Mouse (Mus musculus) heart, embryonic 12.5 days (tissue): ENCODE results near the gene Ces3a. TPM values are rescaled to one million over a fixed set of nuclear protein-coding genes. Genes with fewer than 3 reads are reported as not detected.

Experiments used
- ATAC-seq: fragments of 200-750 bp; cut with Nextera tagmentation; 2 replicates; pipeline ENCODE4 v1.8.0; 2017; ENCODE audit warnings: moderate TSS enrichment, moderate library complexity; ENCODE audit not compliant: insufficient number of reproducible peaks, low FRiP score
- H3K27ac ChIP-seq: fragments of 300-500 bp; sonication (generic); 2 replicates; pipeline ENCODE4 v1.5.1; 2016; ENCODE audit warnings: mild to moderate bottlenecking, moderate library complexity; ENCODE audit not compliant: poor library complexity, severe bottlenecking
- H3K27me3 ChIP-seq: fragments of 300-500 bp; sonication (generic); replicated peaks from 2 replicates; pipeline ENCODE4 v1.6.1; 2016; ENCODE audit warnings: mild to moderate bottlenecking, moderate library complexity
- H3K36me3 ChIP-seq: fragments of 300-500 bp; sonication (generic); 2 replicates; pipeline ENCODE4 v1.6.1; 2016; ENCODE audit warnings: mild to moderate bottlenecking, moderate library complexity
- H3K4me1 ChIP-seq: fragments of 300-500 bp; sonication (generic); replicated peaks from 2 replicates; pipeline ENCODE4 v1.6.1; 2016; ENCODE audit warnings: mild to moderate bottlenecking
- H3K4me2 ChIP-seq: fragments of 300-500 bp; sonication (generic); 2 replicates; pipeline ENCODE4 v1.6.1; 2016; ENCODE audit warnings: mild to moderate bottlenecking, moderate library complexity
- H3K4me3 ChIP-seq: fragments of 300-500 bp; sonication (generic); 2 replicates; pipeline ENCODE4 v1.5.1; 2016; ENCODE audit warnings: mild to moderate bottlenecking
- H3K9ac ChIP-seq: fragments of 300-500 bp; sonication (generic); 2 replicates; pipeline ENCODE4 v1.6.1; 2016; ENCODE audit warnings: mild to moderate bottlenecking, moderate library complexity
- H3K9me3 ChIP-seq: fragments of 300-500 bp; sonication (generic); replicated peaks from 2 replicates; pipeline ENCODE4 v1.6.1; 2016; ENCODE audit warnings: mild to moderate bottlenecking, moderate library complexity
- WGBS: fragments of 180-500 bp; shearing (Covaris S2); methylation state at CpG from one replicate; pipeline ENCODE4 v1.1.7; 2016; 5-methylcytosine and 5-hydroxymethylcytosine counted together
- polyA plus RNA-seq: library from polyadenylated mRNA; unstranded; fragments of >200 nt; fragmentation: Nextera tagmentation; extraction: Ambion mirVana; gene quantifications from 2 replicates; pipeline ENCODE4 v1.2.1, GENCODE M21; 2016

Ces3a gene
- not detected in 2 replicates for polyA plus RNA-seq

DNA sequence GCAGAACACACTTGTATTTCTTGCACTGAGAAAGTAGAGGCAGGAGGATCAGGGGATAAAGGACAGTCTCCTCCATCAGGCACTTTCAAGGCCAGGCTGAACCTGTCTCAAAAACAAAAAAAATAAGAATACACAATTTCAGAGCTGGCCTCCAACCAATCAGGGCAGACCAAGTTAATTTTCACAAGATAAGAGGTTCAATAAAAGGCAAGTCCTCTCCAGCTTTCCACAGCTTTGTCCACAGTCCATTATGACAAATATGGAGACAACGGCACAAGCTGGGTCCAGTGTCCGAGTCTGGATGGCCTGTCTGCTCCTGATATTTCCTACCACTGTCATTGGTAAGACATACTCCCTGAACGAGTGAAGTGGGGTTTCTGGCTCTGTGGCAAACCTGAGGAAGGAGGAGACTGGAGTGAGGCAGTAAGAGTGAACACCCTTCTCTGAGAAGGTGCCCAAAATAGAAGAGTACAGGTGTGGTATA lies at the start of gene Ces3a:
Ces3a (plus strand) TSS at position 231 of the 484 bp plus-strand sequence.
- WGBS = 65% methylated on average over 3 of the region's 3 CpGs
- no peaks in the 10 kb centered on the region for H3K9me3 ChIP-seq
- no peak within 1 kb of the TSS for H3K27ac ChIP-seq
- no peaks in the 10 kb centered on the region for H3K27me3 ChIP-seq
- no peak within 1 kb of the TSS for H3K9ac ChIP-seq
- ATAC-seq = no peak
- no peaks in the 10 kb centered on the region for H3K4me1 ChIP-seq
- no peaks in the 10 kb centered on the region for H3K36me3 ChIP-seq
- no peak within 1 kb of the TSS for H3K4me3 ChIP-seq
- no peak within 1 kb of the TSS for H3K4me2 ChIP-seq

DNA sequence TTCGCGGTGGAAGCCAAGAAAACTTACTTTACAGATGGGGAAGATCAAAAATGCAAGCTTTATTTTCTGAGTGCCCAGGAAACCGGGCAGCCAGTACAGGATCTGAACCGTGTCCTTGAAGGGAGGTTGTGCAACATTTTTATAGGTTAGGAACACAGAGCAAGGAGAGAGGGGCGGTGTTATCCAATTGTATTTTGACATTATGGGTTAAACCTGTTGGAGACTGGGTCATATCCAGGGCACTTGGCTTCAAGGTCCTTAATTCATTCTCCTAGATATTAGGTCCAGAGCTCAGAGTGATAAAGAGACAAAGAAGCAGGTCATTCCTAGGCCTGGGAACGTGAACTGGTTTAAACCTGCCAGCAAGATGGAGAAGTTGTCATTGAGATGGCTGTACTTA lies 49.2 kb upstream of the Ces3a start:
- Histone ChIP-seq H3K4me1 (no peaks in the 10 kb centered on the region), H3K4me3 (no peak overlapping the region), H3K4me2 (no peak overlapping the region), H3K36me3 (no peaks in the 10 kb centered on the region), H3K27ac (no peak overlapping the region), H3K9me3 (peaks cover 9% of the 10 kb centered on the region; the same call in 1 of the 2 replicates), H3K27me3 (no peaks in the 10 kb centered on the region), H3K9ac (no peak overlapping the region)
- ATAC-seq = no peak
- 75% methylated on average over 6 of the region's 6 CpGs for WGBS

DNA sequence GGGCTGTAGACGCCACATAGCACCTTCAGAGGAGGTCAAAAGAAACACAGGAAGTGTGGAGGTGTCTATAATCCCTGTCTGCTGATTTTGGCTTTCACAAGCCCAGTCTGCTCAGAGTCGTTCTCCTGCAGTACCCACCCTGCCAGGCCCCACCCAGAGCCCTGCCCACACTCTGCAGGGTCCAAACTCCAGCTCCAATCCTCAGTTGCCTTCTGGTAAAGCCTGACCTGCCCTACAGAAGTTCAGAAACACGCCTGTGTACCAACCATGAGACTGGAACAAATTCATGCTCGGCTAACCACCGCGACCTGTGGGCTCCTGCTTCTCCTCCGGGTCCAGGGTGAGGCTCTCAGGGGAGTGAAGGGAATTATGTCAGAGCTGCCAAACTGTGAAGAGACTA lies 47.8 kb upstream of the Ces3a start, which contains the start of gene Ces2h:
Ces2h (plus strand) TSS at position 268 of the 400 bp plus-strand sequence.
- no peaks in the 10 kb centered on the region for H3K4me1 ChIP-seq
- H3K36me3 ChIP-seq = no peaks in the 10 kb centered on the region
- H3K27ac ChIP-seq = no peak within 1 kb of the TSS
- ATAC-seq = no peak
- H3K27me3 ChIP-seq = no peaks in the 10 kb centered on the region
- WGBS = 74% methylated on average over 7 of the region's 7 CpGs
- peaks cover 9% of the 10 kb centered on the region; the same call in 1 of the 2 replicates for H3K9me3 ChIP-seq
- H3K9ac ChIP-seq = no peak within 1 kb of the TSS
- no peak within 1 kb of the TSS for H3K4me2 ChIP-seq
- no peak within 1 kb of the TSS for H3K4me3 ChIP-seq

DNA sequence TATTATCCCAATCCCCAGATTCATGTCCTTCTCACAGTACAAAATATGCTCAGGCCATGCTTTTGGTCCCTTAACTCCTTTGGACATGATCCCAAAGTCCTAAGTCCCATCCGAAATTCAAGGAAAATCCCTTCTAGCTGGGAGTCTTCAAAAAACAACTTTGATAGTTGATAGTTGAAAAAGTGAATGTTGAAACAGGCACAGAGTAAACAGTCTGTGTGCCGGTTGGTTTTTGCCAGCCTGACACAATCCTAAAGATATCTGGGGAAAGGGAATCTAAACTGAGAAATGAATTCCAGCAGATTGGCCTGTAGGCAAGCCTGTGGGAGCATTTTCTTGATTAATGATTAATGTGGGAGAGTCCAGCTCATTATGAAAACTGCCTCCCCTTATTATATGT lies 38.4 kb upstream of the Ces3a start:
- Histone ChIP-seq H3K36me3 (no peaks in the 10 kb centered on the region), H3K4me2 (no peak overlapping the region), H3K9ac (no peak overlapping the region), H3K27ac (no peak overlapping the region), H3K9me3 (peaks cover 19% of the 10 kb centered on the region), H3K27me3 (no peaks in the 10 kb centered on the region), H3K4me1 (no peaks in the 10 kb centered on the region), H3K4me3 (no peak overlapping the region)
- ATAC-seq = no peak
- 74% methylated on average over 2 of the region's 2 CpGs for WGBS

DNA sequence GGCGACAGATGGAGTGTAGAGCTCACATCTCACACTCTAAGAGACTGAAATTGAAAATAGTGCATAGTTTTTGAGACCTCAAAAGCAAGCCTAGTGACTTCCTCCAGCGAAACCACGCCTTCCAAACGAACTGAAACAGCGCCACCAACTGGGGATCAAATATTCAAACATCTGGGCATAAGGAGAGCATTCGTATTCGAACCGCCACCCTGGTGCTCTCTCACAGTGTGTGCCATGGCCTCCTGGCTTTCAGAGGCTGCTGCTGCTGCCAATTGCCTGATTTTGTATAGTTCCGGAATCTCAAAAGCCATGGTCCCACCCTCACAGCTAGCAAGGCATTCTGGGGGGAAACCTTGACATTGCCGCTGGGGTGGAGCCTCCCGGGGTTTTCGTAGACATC lies 37.3 kb upstream of the Ces3a start:
- Histone ChIP-seq H3K27ac (no peak overlapping the region), H3K36me3 (no peaks in the 10 kb centered on the region), H3K4me1 (no peaks in the 10 kb centered on the region), H3K9ac (no peak overlapping the region), H3K27me3 (no peaks in the 10 kb centered on the region), H3K4me3 (no peak overlapping the region), H3K9me3 (peaks cover 19% of the 10 kb centered on the region), H3K4me2 (no peak overlapping the region)
- WGBS = 71% methylated on average over 12 of the region's 12 CpGs
- no peak for ATAC-seq

DNA sequence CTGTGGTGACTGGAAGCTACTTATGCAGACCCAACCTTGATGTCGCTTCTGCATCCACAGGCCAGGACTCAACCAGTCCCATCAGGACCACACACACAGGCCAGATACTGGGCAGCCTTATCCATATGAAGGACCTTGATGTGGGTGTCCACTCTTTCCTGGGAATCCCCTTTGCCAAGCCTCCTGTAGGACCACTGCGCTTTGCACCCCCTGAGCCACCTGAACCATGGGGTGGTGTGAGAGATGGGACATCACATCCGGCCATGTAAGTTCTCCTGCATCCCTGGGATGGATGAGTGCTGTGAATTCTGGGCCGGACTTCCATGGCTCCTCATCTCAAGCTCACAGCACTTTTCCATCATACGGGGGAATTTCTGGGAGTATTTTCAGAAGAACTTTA lies 34.0 kb upstream of the Ces3a start:
- WGBS = 80% methylated on average over 5 of the region's 5 CpGs

DNA sequence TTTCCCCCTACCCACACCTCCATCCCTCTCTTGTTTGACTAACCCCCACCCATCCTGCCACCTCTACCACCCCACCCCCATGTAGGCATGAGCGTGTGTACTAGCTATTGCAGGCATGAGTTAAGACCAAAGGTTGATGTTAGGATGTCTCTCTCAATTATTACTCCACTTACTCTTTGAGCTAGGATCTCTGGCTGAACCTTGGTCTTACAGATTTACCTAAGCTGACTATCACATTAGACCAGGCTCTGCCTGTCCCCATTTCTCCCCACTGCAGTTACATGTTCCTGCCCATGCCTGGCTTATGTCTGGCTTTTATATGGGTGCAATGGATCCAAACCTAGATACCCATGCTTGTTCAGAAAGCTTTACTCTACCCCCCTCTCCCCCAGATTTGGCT lies 26.4 kb upstream of the Ces3a start:
- no peak overlapping the region for H3K4me2 ChIP-seq
- H3K27ac ChIP-seq = no peak overlapping the region
- H3K4me1 ChIP-seq = no peaks in the 10 kb centered on the region
- no peak overlapping the region for H3K9ac ChIP-seq
- 66% methylated on average over 1 of the region's 1 CpGs for WGBS
- no peaks in the 10 kb centered on the region for H3K36me3 ChIP-seq
- no peak overlapping the region for H3K4me3 ChIP-seq
- no peaks in the 10 kb centered on the region for H3K27me3 ChIP-seq
- no peak for ATAC-seq
- no peaks in the 10 kb centered on the region for H3K9me3 ChIP-seq

More for the DNA sequence above, 34.0 kb upstream of the Ces3a start:
- H3K27me3 ChIP-seq = no peaks in the 10 kb centered on the region
- no peak overlapping the region for H3K4me2 ChIP-seq
- H3K4me3 ChIP-seq = no peak overlapping the region
- no peak overlapping the region for H3K9ac ChIP-seq
- H3K9me3 ChIP-seq = peaks cover 12% of the 10 kb centered on the region
- H3K36me3 ChIP-seq = no peaks in the 10 kb centered on the region
- H3K4me1 ChIP-seq = no peaks in the 10 kb centered on the region
- H3K27ac ChIP-seq = no peak overlapping the region
- ATAC-seq = no peak

DNA sequence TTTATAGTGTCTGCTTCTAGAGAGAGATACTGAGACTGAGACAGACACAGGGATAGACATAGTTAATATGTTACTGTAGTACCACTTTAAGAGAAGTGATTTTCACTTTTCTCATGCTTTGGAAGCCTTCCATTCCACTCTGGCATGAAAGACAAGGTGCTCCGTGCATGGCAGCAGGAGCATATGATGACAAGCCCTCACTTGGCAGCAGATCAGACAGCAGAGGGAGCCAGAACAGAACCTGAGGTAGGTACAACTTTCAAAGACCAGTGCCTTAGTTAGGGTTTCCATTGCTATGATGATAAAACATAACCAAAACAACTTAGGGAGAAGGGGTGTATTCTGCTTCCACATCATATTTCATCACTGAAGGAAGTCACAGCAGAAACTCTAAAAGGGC lies 25.3 kb upstream of the Ces3a start:
- WGBS = 48% methylated on average over 1 of the region's 1 CpGs
- Histone ChIP-seq H3K4me2 (no peak overlapping the region), H3K27ac (no peak overlapping the region), H3K4me3 (no peak overlapping the region), H3K36me3 (no peaks in the 10 kb centered on the region), H3K9ac (no peak overlapping the region), H3K4me1 (no peaks in the 10 kb centered on the region), H3K27me3 (no peaks in the 10 kb centered on the region), H3K9me3 (0 out of 2 replicates have a peak, but pooled peaks cover 5% of the 10 kb centered on the region)
- no peak for ATAC-seq

DNA sequence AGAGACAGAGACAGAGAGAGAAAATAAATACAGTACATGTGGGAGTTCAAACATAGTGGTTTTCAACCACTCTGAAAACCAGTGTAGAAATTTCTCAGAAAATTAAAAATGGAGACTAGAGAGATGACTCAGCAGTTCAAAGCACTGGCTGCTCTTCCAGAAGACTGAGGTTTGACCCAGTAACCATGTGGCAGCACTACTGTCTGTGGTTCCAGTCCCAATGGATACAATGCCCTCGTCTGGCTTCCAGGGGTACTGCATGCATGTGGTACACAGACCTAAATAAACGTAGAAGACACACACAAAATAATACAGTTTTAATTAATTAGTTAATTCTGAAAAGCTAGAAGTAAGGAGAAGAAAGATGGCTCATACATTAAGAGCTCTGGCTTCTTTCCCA lies 23.4 kb upstream of the Ces3a start:
- H3K4me3 ChIP-seq = no peak overlapping the region
- no peaks in the 10 kb centered on the region for H3K36me3 ChIP-seq
- no peak for ATAC-seq
- WGBS = 46% methylated on average over 2 of the region's 2 CpGs
- no peak overlapping the region for H3K4me2 ChIP-seq
- H3K9ac ChIP-seq = no peak overlapping the region
- H3K27ac ChIP-seq = no peak overlapping the region
- H3K9me3 ChIP-seq = 0 out of 2 replicates have a peak, but pooled peaks cover 5% of the 10 kb centered on the region
- H3K27me3 ChIP-seq = no peaks in the 10 kb centered on the region
- no peaks in the 10 kb centered on the region for H3K4me1 ChIP-seq

DNA sequence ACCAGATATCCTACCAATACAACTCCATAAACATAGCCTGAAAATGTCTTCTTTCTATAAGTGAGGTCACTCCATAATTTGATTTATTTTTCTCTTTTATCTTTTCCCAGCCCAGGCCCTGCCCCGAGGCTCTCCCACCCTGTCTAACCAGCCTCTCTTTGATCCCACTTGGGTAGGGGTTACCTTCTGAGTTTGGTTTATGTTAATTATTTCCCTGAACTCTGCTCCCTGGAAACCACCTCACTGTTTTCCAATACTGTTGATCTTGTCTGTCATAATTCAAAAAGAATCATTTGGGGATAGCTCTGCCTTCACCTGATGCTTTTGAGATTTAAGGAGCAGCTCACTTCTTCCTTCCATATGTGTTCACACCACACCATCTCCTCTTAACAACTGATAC lies 4.9 kb upstream of the Ces3a start:
- H3K4me2 ChIP-seq = no peak overlapping the region
- no peaks in the 10 kb centered on the region for H3K36me3 ChIP-seq
- no peak overlapping the region for H3K27ac ChIP-seq
- H3K9ac ChIP-seq = no peak overlapping the region
- 0 out of 2 replicates have a peak, but pooled peaks cover 6% of the 10 kb centered on the region for H3K9me3 ChIP-seq
- no peak for ATAC-seq
- H3K4me1 ChIP-seq = no peaks in the 10 kb centered on the region
- 63% methylated on average over 1 of the region's 1 CpGs for WGBS
- no peak overlapping the region for H3K4me3 ChIP-seq
- H3K27me3 ChIP-seq = no peaks in the 10 kb centered on the region

DNA sequence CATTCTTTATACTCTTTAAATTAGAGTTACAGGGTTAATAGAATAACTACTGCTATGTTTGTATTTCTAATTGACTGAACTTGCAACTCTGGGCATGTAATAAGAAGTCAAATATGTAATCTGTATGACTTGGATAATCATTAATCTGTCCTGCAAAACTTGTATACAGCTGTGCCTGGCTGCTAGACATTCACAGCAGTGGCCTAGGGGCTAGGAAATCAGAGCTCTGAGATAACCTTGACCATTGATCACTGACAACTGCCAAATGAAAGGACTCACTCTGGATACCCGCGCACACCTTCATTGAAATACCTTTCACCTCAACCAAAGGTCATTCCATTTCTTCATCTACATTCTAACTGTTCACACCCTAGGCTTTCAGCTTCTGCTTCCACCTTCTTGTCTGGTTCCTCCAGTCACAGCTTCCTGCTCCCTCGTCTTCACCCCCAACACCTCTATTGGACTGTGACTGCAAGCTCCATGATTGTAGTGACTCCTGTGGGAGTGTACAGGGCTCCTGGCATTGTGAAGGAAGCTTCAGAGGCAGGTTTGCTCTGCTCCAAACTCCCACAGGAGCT lies 2.5 kb upstream of the Ces3a start:
- no peaks in the 10 kb centered on the region for H3K9me3 ChIP-seq
- no peak overlapping the region for H3K9ac ChIP-seq
- H3K4me3 ChIP-seq = no peak overlapping the region
- ATAC-seq = no peak
- H3K36me3 ChIP-seq = no peaks in the 10 kb centered on the region
- H3K27me3 ChIP-seq = no peaks in the 10 kb centered on the region
- no peak overlapping the region for H3K27ac ChIP-seq
- H3K4me2 ChIP-seq = no peak overlapping the region
- WGBS = 72% methylated on average over 3 of the region's 3 CpGs
- H3K4me1 ChIP-seq = no peaks in the 10 kb centered on the region

DNA sequence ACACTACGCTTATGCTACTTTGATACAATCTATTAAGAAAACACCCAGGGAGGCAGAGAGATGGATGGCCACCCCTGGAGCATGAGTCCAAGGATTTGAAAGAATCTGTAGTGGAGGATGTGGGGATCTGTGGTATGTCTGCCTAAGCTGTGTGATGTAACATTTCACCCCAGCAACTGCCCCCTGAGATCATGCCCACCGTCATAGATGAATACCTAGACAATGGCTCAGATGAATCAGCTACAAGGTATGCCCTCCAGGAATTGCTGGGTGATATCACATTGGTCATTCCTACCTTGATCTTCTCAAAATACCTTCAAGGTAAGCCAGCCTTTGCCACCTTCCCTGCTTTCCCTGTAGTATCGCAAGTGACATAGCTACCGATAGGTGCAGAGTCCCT lies 7.8 kb downstream of the Ces3a start:
- Histone ChIP-seq H3K9ac (no peak overlapping the region), H3K27ac (no peak overlapping the region), H3K27me3 (no peaks in the 10 kb centered on the region), H3K9me3 (no peaks in the 10 kb centered on the region), H3K4me1 (no peaks in the 10 kb centered on the region), H3K36me3 (no peaks in the 10 kb centered on the region), H3K4me3 (no peak overlapping the region), H3K4me2 (no peak overlapping the region)
- WGBS = 86% methylated on average over 4 of the region's 4 CpGs
- ATAC-seq = no peak
